In genomic region chr13:54066081-54066746, GRCm38 (mm10) we compare ENCODE assay signal across 28 mouse cellular contexts. TPM values are rescaled to one million over a fixed set of nuclear protein-coding genes. Genes with fewer than 3 reads are reported as not detected.
A peak's percentile ranks its signal among the peaks of the same experiment; 100 is the strongest.
DNase-seq lines count a peak whose midpoint lies in the region; ATAC-seq and TF ChIP-seq lines count a peak whose summit lies in the region.
"Had no signal": no experiment of that assay in that cellular context is flagged by ENCODE, and none has a peak within 500 bp of the region (broad histone marks: within the 10 kb centered on the region; RNA-seq: fewer than 3 reads in every experiment).

No protein-coding gene starts in this region.

- no peak for TF ChIP-seq CTCF in kidney, adult 2 months (conservative IDR thresholded peaks at IDR 0.05; ENCODE audit: insufficient read depth, insufficient read length, low read depth, low read length)
- TF ChIP-seq CTCF in liver, adult 2 months (IDR thresholded peaks at IDR 0.05; ENCODE audit: low read depth, low read length): no peak
- TF ChIP-seq CTCF in Patski (IDR thresholded peaks at IDR 0.05): no peak
- TF ChIP-seq CTCF in layer of hippocampus, adult 2 months (conservative IDR thresholded peaks at IDR 0.05): no peak

- CTCF ChIA-PET in Patski (lab: Charles Lee): interaction anchor here (0.9 to 2.0 kb wide), 2 partner anchors 26 to 34 kb away, joined by 4 to 5 read pairs; no protein-coding TSS in a partner anchor

- H3K4me2 ChIP-seq in liver, embryonic 11.5 days: no peak overlapping the region
- H3K4me2 ChIP-seq: embryonic facial prominence, embryonic 13.5 days; embryonic facial prominence, embryonic 15.5 days; forebrain, embryonic 12.5 days had no signal

- DNase-seq in heart, adult 11 months: peak; percentile 73
- DNase-seq in heart, adult 8-10 months (ENCODE audit: low spot score): no peak
- DNase-seq in kidney, adult 2 months: peak; percentile 59
- no peak for DNase-seq in kidney, adult 8-10 months
- peak; percentile 89 for DNase-seq in liver, adult 2 months (ENCODE audit: extremely low read depth, low read depth, low spot score)
- no peak for DNase-seq in liver, embryonic 11.5 days (ENCODE audit: low spot score)
- DNase-seq in Patski (ENCODE audit: low read depth, low spot score): peak; percentile 51
- DNase-seq in layer of hippocampus, adult 2 months (ENCODE audit: low spot score in 2 of 2): no peak
- DNase-seq: adrenal gland, adult 2 months; adrenal gland, postnatal 10 days; adrenal gland, postnatal 25 days; B cell, adult 2 months; cerebellum, adult 11 months; cerebellum, adult 18-20 months; cerebellum, adult 8-10 months; cerebellum, adult 9-11 months; cerebellum, postnatal 14 days; cerebellum, postnatal 36 days; embryo, embryonic 11 days had no signal

- no peak for TF ChIP-seq POLR2A in kidney, adult 2 months (IDR thresholded peaks at IDR 0.05; ENCODE audit: low read depth, low read length)
- TF ChIP-seq POLR2A in liver, adult 2 months (IDR thresholded peaks at IDR 0.05; ENCODE audit: extremely low read depth, insufficient read depth, low read length): no peak

- in situ Hi-C loops in Patski (cut with MboI; ENCODE audit: low pct_unique_long_range_greater_than_20kb): no loop called here

- no peaks in the 10 kb centered on the region for H3K9me3 ChIP-seq in liver, embryonic 11.5 days (ENCODE audit: control insufficient read depth, low read length)
- H3K9me3 ChIP-seq: embryonic facial prominence, embryonic 13.5 days; embryonic facial prominence, embryonic 15.5 days; forebrain, embryonic 10.5 days; forebrain, embryonic 12.5 days; G1E had no signal

- H3K79me2 ChIP-seq in liver, adult 2 months (ENCODE audit: control insufficient read depth, insufficient read depth, low read length): no peaks in the 10 kb centered on the region

- no peaks in the 10 kb centered on the region for H3K36me3 ChIP-seq in kidney, adult 2 months (ENCODE audit: control insufficient read depth, insufficient read depth, low read length)
- no peaks in the 10 kb centered on the region for H3K36me3 ChIP-seq in liver, adult 2 months (ENCODE audit: control insufficient read depth, insufficient read depth, low read length)
- no peaks in the 10 kb centered on the region for H3K36me3 ChIP-seq in liver, embryonic 11.5 days (ENCODE audit: control insufficient read depth, insufficient read depth, low read length)
- H3K36me3 ChIP-seq: embryonic facial prominence, embryonic 13.5 days; embryonic facial prominence, embryonic 15.5 days; forebrain, embryonic 10.5 days; forebrain, embryonic 12.5 days; G1E had no signal

- 71% methylated on average over 3 of the region's 3 CpGs for WGBS in kidney, adult 2 months
- WGBS in liver, adult 2 months: 37% methylated on average over 3 of the region's 3 CpGs
- 83% methylated on average over 3 of the region's 3 CpGs for WGBS in liver, embryonic 11.5 days

- no peak for ATAC-seq in liver, embryonic 11.5 days (replicated peaks; ENCODE audit: low FRiP score)
- ATAC-seq in Patski: peak; percentile 91
- ATAC-seq: CD4-positive, CD25-positive, alpha-beta regulatory T cell, adult 4 months; forebrain, embryonic 14.5 days had no signal

- H3K4me1 ChIP-seq in kidney, adult 2 months (ENCODE audit: control insufficient read depth, insufficient read depth, low read length): no peaks in the 10 kb centered on the region; the same call in 1 of the 2 replicates
- peaks cover 6% of the 10 kb centered on the region for H3K4me1 ChIP-seq in liver, adult 2 months (ENCODE audit: control insufficient read depth, insufficient read depth, low read length)
- no peaks in the 10 kb centered on the region for H3K4me1 ChIP-seq in liver, embryonic 11.5 days (replicated peaks; ENCODE audit: control insufficient read depth, insufficient read depth, low read length)
- H3K4me1 ChIP-seq: embryonic facial prominence, embryonic 13.5 days; embryonic facial prominence, embryonic 15.5 days had no signal

- H3K9ac ChIP-seq in liver, adult 2 months (ENCODE audit: low read depth, low read length): no peak overlapping the region
- no peak overlapping the region for H3K9ac ChIP-seq in liver, embryonic 11.5 days (ENCODE audit: low read depth, low read length)
- H3K9ac ChIP-seq: embryonic facial prominence, embryonic 13.5 days; embryonic facial prominence, embryonic 15.5 days; forebrain, embryonic 12.5 days had no signal

- H3K27ac ChIP-seq in kidney, adult 2 months (ENCODE audit: insufficient read depth, low read depth, low read length): no peak overlapping the region
- H3K27ac ChIP-seq in liver, adult 2 months (replicated peaks; ENCODE audit: insufficient read depth, low read depth, low read length): peak overlapping the region; percentile 9; the same call in 1 of the 2 replicates
- H3K27ac ChIP-seq in liver, embryonic 11.5 days (ENCODE audit: low read depth, low read length): no peak overlapping the region
- H3K27ac ChIP-seq in layer of hippocampus, adult 2 months: no peak overlapping the region
- H3K27ac ChIP-seq: embryonic facial prominence, embryonic 13.5 days; embryonic facial prominence, embryonic 15.5 days; forebrain, embryonic 10.5 days; forebrain, embryonic 12.5 days had no signal

- POLR2A ChIA-PET in Patski (lab: Charles Lee): interaction anchor here (0.5 kb wide), 1 partner anchor 53 kb away, joined by 3 read pairs; no protein-coding TSS in a partner anchor

- H3K27me3 ChIP-seq in kidney, adult 2 months (replicated peaks; ENCODE audit: control insufficient read depth, insufficient read depth, low read length): no peaks in the 10 kb centered on the region
- H3K27me3 ChIP-seq in liver, adult 2 months (ENCODE audit: control insufficient read depth, insufficient read depth, low read length): no peaks in the 10 kb centered on the region
- no peaks in the 10 kb centered on the region for H3K27me3 ChIP-seq in liver, embryonic 11.5 days (replicated peaks; ENCODE audit: control insufficient read depth, insufficient read depth, low read length)
- H3K27me3 ChIP-seq in Patski: peaks cover 8% of the 10 kb centered on the region
- H3K27me3 ChIP-seq: embryonic facial prominence, embryonic 13.5 days had no signal

- H3K4me3 ChIP-seq in kidney, adult 2 months (ENCODE audit: insufficient read depth, low read depth, low read length): no peak overlapping the region
- H3K4me3 ChIP-seq in liver, adult 2 months (ENCODE audit: insufficient read depth, low read depth, low read length): no peak overlapping the region
- no peak overlapping the region for H3K4me3 ChIP-seq in liver, embryonic 11.5 days (ENCODE audit: low read depth, low read length)
- no peak overlapping the region for H3K4me3 ChIP-seq in layer of hippocampus, adult 2 months
- H3K4me3 ChIP-seq: embryonic facial prominence, embryonic 13.5 days; embryonic facial prominence, embryonic 15.5 days; erythroblast, embryonic 14.5 days; forebrain, embryonic 10.5 days; forebrain, embryonic 12.5 days had no signal

RNA-seq across cellular contexts. Expression of gene Sfxn1, which starts 5.5 kb away (rescaled TPM):
- 1 to 10 TPM; 6.5 to 9.9 (median 8.4) TPM for total RNA-seq in heart, adult 8-10 months (2022)
- 96.4 and 106 TPM in 2 replicates for polyA plus RNA-seq in kidney, adult 2 months (2012; rRNA removed)
- 63.2 and 77.3 TPM in 2 replicates for total RNA-seq in liver, adult 2 months (2014; rRNA removed)
- polyA plus RNA-seq in liver, adult 2 months (2012; rRNA removed): 26.2 and 38.2 TPM in 2 replicates
- polyA plus RNA-seq in liver, embryonic 11.5 days (2014; fragmentation: Nextera tagmentation; extraction: Ambion mirVana): 142 and 149 TPM in 2 replicates
- 157 TPM for polyA plus RNA-seq in Patski (2021)
- 10 to 100 TPM; 48.7 to 49.1 TPM for total RNA-seq in layer of hippocampus, adult 2 months (2021)

RNA-seq across cellular contexts. Expression of gene Drd1, which starts 10.7 kb away (rescaled TPM):
- total RNA-seq in heart, adult 8-10 months (2022): under 1 TPM; 0.17 to 0.53 (median 0.25) TPM
- 0.02 and 0.08 TPM in 2 replicates for polyA plus RNA-seq in kidney, adult 2 months (2012; rRNA removed)
- not detected in 2 replicates for total RNA-seq in liver, adult 2 months (2014; rRNA removed)
- not detected in 2 replicates for polyA plus RNA-seq in liver, adult 2 months (2012; rRNA removed)
- polyA plus RNA-seq in liver, embryonic 11.5 days (2014; fragmentation: Nextera tagmentation; extraction: Ambion mirVana): not detected in 2 replicates
- polyA plus RNA-seq in Patski (2021): 0.44 TPM
- 1 to 10 TPM; 5.4 to 8.7 TPM for total RNA-seq in layer of hippocampus, adult 2 months (2021)
- total RNA-seq: adrenal gland, postnatal 25 days; CH12.LX had no signal
- polyA plus RNA-seq: adrenal gland, adult 2 months; CD4-positive, CD25-positive, alpha-beta regulatory T cell, adult 4 months; erythroblast, embryonic 14.5 days; forebrain, embryonic 10.5 days; G1E had no signal

Comparison
In these comparisons a context has a peak if more than half of its experiments do, and no peak if none do; other contexts are left out.
1. DNase-seq: peak in heart, adult 11 months (single experiment), kidney, adult 2 months (single experiment), liver, adult 2 months (single experiment) and Patski (single experiment); none in heart, adult 8-10 months (single experiment), kidney, adult 8-10 months (0 of 2), liver, embryonic 11.5 days (single experiment) and layer of hippocampus, adult 2 months (0 of 2).